Mouse (Mus musculus): ENCODE data around the gene Kctd19. TPM values are rescaled to one million over a fixed set of nuclear protein-coding genes. Genes with fewer than 3 reads are reported as not detected.

Kctd19 gene
- polyA plus RNA-seq, 2 experiments, result not detected

GRCm38 (mm10) chr8:105349096-105349771 lies 64.1 kb downstream of the Kctd19 start:
- Histone ChIP-seq H3K9ac (replicated peaks) (no peak overlapping the region), H3K36me3 (replicated peaks; ENCODE audit: control insufficient read depth, insufficient read depth, low read depth) (no peaks in the 10 kb centered on the region), H3K27ac (no peak overlapping the region), H3K9me3 (ENCODE audit: control insufficient read depth, low read length) (no peaks in the 10 kb centered on the region), H3K27me3 (ENCODE audit: control insufficient read depth, insufficient read depth, low read length) (peaks cover 51% of the 10 kb centered on the region), H3K4me3 (ENCODE audit: insufficient read depth in 1 of 2, low read depth in 2 of 2, low read length in 2 of 2) (peak overlapping the region; percentile 45 to 57), H3K4me2 (ENCODE audit: low read depth) (peak overlapping the region; percentile 88), H3K4me1 (replicated peaks; ENCODE audit: control insufficient read depth in 2 of 2, insufficient read depth in 2 of 2, low read length in 1 of 2) (peaks cover 8 to 9% of the 10 kb centered on the region in 2 experiments; a peak in 3 of 4 replicates)
- 2% methylated on average over 48 of the region's 48 CpGs for WGBS (ENCODE audit: insufficient replicate concordance)
- DNase-seq (ENCODE audit: low read depth in 3 of 3, low spot score in 3 of 3) (no peak), ATAC-seq (ENCODE audit: insufficient read depth) (no peak)
- TF ChIP-seq CTCF (IDR thresholded peaks at IDR 0.05; ENCODE audit: low read depth) (no peak), EP300 (IDR thresholded peaks at IDR 0.05; ENCODE audit: low read depth) (no peak)

GRCm38 (mm10) chr8:105348450-105349095 lies 64.7 kb downstream of the Kctd19 start, which contains the start of gene Slc9a5:
Gene Slc9a5, plus strand, starts transcription at chr8:105348843.
- TF ChIP-seq CTCF (IDR thresholded peaks at IDR 0.05; ENCODE audit: low read depth), result peak; percentile 19; the same call in 1 of the 2 replicates
- TF ChIP-seq EP300 (IDR thresholded peaks at IDR 0.05; ENCODE audit: low read depth), result no peak
- Histone ChIP-seq H3K4me3 (ENCODE audit: insufficient read depth in 1 of 2, low read depth in 2 of 2, low read length in 2 of 2) (peak within 1 kb of the TSS; percentile 57 to 61), H3K4me2 (ENCODE audit: low read depth) (peak within 1 kb of the TSS; percentile 88), H3K36me3 (replicated peaks; ENCODE audit: control insufficient read depth, insufficient read depth, low read depth) (no peaks in the 10 kb centered on the region), H3K27me3 (ENCODE audit: control insufficient read depth, insufficient read depth, low read length) (peaks cover 51% of the 10 kb centered on the region), H3K9me3 (ENCODE audit: control insufficient read depth, low read length) (no peaks in the 10 kb centered on the region), H3K9ac (replicated peaks) (peak within 1 kb of the TSS; percentile 61), H3K27ac (no peak within 1 kb of the TSS), H3K4me1 (replicated peaks; ENCODE audit: control insufficient read depth in 2 of 2, insufficient read depth in 2 of 2, low read length in 1 of 2) (peaks cover 8 to 9% of the 10 kb centered on the region in 2 experiments; a peak in 3 of 4 replicates)
- WGBS (ENCODE audit: insufficient replicate concordance), result under 1% methylated on average over 34 of the region's 34 CpGs
- ATAC-seq (ENCODE audit: insufficient read depth) (no peak), DNase-seq (ENCODE audit: low read depth in 3 of 3, low spot score in 3 of 3) (no peak)

- WGBS (ENCODE audit: insufficient replicate concordance), result under 1% methylated on average over 53 of the region's 53 CpGs
- Histone ChIP-seq H3K27ac (no peak within 1 kb of the TSS), H3K4me2 (ENCODE audit: low read depth) (peak within 1 kb of the TSS; percentile 88), H3K4me3 (ENCODE audit: insufficient read depth in 1 of 2, low read depth in 2 of 2, low read length in 2 of 2) (peak within 1 kb of the TSS; percentile 57 to 61), H3K4me1 (replicated peaks; ENCODE audit: control insufficient read depth in 2 of 2, insufficient read depth in 2 of 2, low read length in 1 of 2) (peaks cover 8 to 9% of the 10 kb centered on the region in 2 experiments; a peak in 3 of 4 replicates), H3K9me3 (ENCODE audit: control insufficient read depth, low read length) (no peaks in the 10 kb centered on the region), H3K27me3 (ENCODE audit: control insufficient read depth, insufficient read depth, low read length) (peaks cover 51% of the 10 kb centered on the region), H3K36me3 (replicated peaks; ENCODE audit: control insufficient read depth, insufficient read depth, low read depth) (no peaks in the 10 kb centered on the region), H3K9ac (replicated peaks) (peak within 1 kb of the TSS; percentile 61)
- peak; percentile 91 for ATAC-seq (ENCODE audit: insufficient read depth)
- DNase-seq (ENCODE audit: low read depth in 3 of 3, low spot score in 3 of 3), result peak; percentile 81 to 89 (median 85)
- TF ChIP-seq EP300 (IDR thresholded peaks at IDR 0.05; ENCODE audit: low read depth), result no peak
- peak; percentile 27; the same call in 1 of the 2 replicates for TF ChIP-seq CTCF (IDR thresholded peaks at IDR 0.05; ENCODE audit: low read depth)
Observed at GRCm38 (mm10) chr8:105347428-105348221, 65.7 kb downstream of the Kctd19 start, which contains the start of gene Fhod1. Gene Fhod1, minus strand, starts transcription at chr8:105347953.

- Histone ChIP-seq H3K4me2 (ENCODE audit: low read depth) (peak overlapping the region; percentile 88), H3K27me3 (ENCODE audit: control insufficient read depth, insufficient read depth, low read length) (peaks cover 51% of the 10 kb centered on the region), H3K9ac (replicated peaks) (peak overlapping the region; percentile 61), H3K4me3 (ENCODE audit: insufficient read depth in 1 of 2, low read depth in 2 of 2, low read length in 2 of 2) (peak overlapping the region; percentile 57 to 61), H3K9me3 (ENCODE audit: control insufficient read depth, low read length) (no peaks in the 10 kb centered on the region), H3K27ac (no peak overlapping the region), H3K36me3 (replicated peaks; ENCODE audit: control insufficient read depth, insufficient read depth, low read depth) (no peaks in the 10 kb centered on the region), H3K4me1 (replicated peaks; ENCODE audit: control insufficient read depth in 2 of 2, insufficient read depth in 2 of 2, low read length in 1 of 2) (peaks cover 9 to 10% of the 10 kb centered on the region in 2 experiments)
- DNase-seq (ENCODE audit: low read depth in 3 of 3, low spot score in 3 of 3) (no peak), ATAC-seq (ENCODE audit: insufficient read depth) (0 out of 2 replicates have a peak, but pooled peaks have one; percentile 4)
- 9% methylated on average over 34 of the region's 34 CpGs for WGBS (ENCODE audit: insufficient replicate concordance)
- TF ChIP-seq CTCF (IDR thresholded peaks at IDR 0.05; ENCODE audit: low read depth) (no peak), EP300 (IDR thresholded peaks at IDR 0.05; ENCODE audit: low read depth) (no peak)
Observed at GRCm38 (mm10) chr8:105346611-105347427, 66.5 kb downstream of the Kctd19 start.

Data from liver, embryonic 14.5 days (tissue).